Mouse (Mus musculus): ENCODE measurements around the gene Timm8a1. TPM values are rescaled to one million over a fixed set of nuclear protein-coding genes. Genes with fewer than 3 reads are reported as not detected.

The Timm8a1 gene
- polyA plus RNA-seq (2014; fragmentation: Nextera tagmentation; extraction: Ambion mirVana): 79.3 and 82.1 TPM in 2 replicates

DNA sequence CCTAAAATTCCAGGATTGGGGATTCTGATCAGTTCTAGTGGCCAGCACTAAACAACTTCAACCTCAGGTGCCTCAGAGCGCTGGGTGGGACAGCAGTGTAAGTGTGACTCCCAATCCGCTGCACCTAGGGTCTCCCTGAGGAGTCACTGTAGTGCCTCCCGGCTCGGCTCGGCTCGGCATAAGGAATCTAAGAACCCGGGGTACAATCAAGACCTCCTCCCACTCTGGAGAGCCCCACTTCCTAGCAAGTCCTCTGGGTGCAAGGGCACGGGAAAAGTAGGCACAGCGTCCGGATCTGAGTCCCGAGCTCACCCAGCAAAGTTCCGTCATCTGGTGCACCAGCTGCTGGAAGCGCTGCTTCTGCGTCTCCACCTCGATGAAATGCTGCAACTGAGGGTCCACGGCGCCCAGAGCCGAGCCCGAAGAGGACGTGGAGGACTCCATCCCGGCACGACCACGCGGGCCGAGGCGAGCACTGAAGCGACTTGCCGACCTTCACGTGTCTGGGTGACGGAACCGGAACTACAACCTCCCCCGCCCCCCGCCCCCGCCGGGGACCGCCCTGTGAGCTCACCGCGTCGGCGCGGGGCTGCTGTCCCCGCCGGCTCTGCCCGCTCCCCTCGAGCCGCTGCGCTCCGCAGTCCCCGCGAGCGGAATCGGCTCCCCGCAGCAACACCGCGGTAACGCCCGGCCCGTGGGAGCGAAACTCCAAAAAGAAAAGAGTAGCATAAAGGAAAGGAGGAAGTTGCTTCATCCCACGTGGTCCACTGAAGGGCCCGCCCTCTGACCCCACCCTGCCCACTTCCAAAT lies at the start of gene Timm8a1:
Timm8a1 (minus strand) TSS at position 721 of the 810 bp plus-strand sequence.
- Histone ChIP-seq H3K27ac (ENCODE audit: low read depth, low read length) (peak within 1 kb of the TSS; percentile 78; the same call in 1 of the 2 replicates), H3K27me3 (ENCODE audit: control insufficient read depth, insufficient read depth, low read length) (no peaks in the 10 kb centered on the region), H3K4me2 (peak within 1 kb of the TSS; percentile 59), H3K9ac (ENCODE audit: low read depth, low read length) (peak within 1 kb of the TSS; percentile 75), H3K9me3 (replicated peaks; ENCODE audit: control insufficient read depth, low read length) (no peaks in the 10 kb centered on the region), H3K4me1 (ENCODE audit: control insufficient read depth, insufficient read depth, low read length) (no peaks in the 10 kb centered on the region), H3K36me3 (ENCODE audit: control insufficient read depth, insufficient read depth, low read length) (no peaks in the 10 kb centered on the region), H3K4me3 (ENCODE audit: low read depth, low read length) (peak within 1 kb of the TSS; percentile 61)
- 8% methylated on average over 34 of the region's 61 CpGs for WGBS (ENCODE audit: insufficient replicate concordance)
- peak; percentile 90 for ATAC-seq (replicated peaks; ENCODE audit: insufficient number of reproducible peaks, low FRiP score, low TSS enrichment)

DNA sequence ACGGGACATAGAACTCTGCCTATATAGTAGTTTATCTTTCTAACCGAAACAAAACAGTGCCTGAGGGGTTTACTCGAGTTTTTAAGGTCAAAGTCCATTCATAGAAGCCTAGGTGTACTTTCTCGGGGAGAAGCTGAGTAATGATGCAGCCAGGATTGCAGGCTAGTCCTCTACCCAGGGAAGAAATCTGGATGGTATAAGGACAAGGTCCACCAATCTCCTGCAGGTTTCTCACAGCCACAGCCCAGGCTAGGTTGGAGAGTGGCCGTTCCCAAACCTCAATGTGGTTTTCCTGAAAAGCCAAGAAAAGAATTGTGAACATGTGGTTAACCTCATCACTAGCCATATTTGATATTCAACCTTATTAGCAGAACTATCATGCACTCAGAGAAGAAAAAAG lies 48.2 kb upstream of the Timm8a1 start:
- no peak for ATAC-seq (replicated peaks; ENCODE audit: insufficient number of reproducible peaks, low FRiP score, low TSS enrichment)

DNA sequence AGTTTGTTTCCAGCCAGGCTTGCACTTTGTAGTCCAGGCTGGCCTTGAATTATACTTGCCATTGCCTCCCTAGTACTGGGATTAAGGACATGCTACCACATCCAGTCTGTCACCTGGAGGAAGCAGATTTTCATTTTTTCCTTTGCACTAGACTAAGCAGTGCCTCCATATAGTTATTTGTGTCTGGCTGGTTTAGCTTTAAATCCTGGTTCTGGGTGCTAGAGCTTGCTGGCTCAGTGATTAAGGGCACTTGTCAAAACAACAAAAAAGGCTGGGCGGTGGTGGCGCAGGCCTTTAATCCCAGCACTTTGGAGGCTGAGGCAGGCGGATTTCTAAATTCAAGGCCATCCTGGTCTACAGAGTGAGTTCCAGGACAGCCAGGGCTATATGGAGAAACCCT lies 47.3 kb upstream of the Timm8a1 start:
- Histone ChIP-seq H3K27ac (ENCODE audit: low read depth, low read length) (no peak overlapping the region), H3K4me2 (no peak overlapping the region), H3K36me3 (ENCODE audit: control insufficient read depth, insufficient read depth, low read length) (peaks cover 4% of the 10 kb centered on the region; the same call in 1 of the 2 replicates), H3K9me3 (replicated peaks; ENCODE audit: control insufficient read depth, low read length) (no peaks in the 10 kb centered on the region), H3K4me3 (ENCODE audit: low read depth, low read length) (no peak overlapping the region), H3K27me3 (ENCODE audit: control insufficient read depth, insufficient read depth, low read length) (no peaks in the 10 kb centered on the region), H3K9ac (ENCODE audit: low read depth, low read length) (no peak overlapping the region), H3K4me1 (ENCODE audit: control insufficient read depth, insufficient read depth, low read length) (no peaks in the 10 kb centered on the region)
- WGBS (ENCODE audit: insufficient replicate concordance): 80% methylated on average over 3 of the region's 3 CpGs
- no peak for ATAC-seq (replicated peaks; ENCODE audit: insufficient number of reproducible peaks, low FRiP score, low TSS enrichment)

More for the DNA sequence above, 48.2 kb upstream of the Timm8a1 start:
- Histone ChIP-seq H3K9ac (ENCODE audit: low read depth, low read length) (no peak overlapping the region), H3K4me1 (ENCODE audit: control insufficient read depth, insufficient read depth, low read length) (no peaks in the 10 kb centered on the region), H3K27ac (ENCODE audit: low read depth, low read length) (no peak overlapping the region), H3K9me3 (replicated peaks; ENCODE audit: control insufficient read depth, low read length) (no peaks in the 10 kb centered on the region), H3K4me2 (no peak overlapping the region), H3K36me3 (ENCODE audit: control insufficient read depth, insufficient read depth, low read length) (peaks cover 4% of the 10 kb centered on the region; the same call in 1 of the 2 replicates), H3K4me3 (ENCODE audit: low read depth, low read length) (no peak overlapping the region), H3K27me3 (ENCODE audit: control insufficient read depth, insufficient read depth, low read length) (no peaks in the 10 kb centered on the region)
- 56% methylated on average over 5 of the region's 5 CpGs for WGBS (ENCODE audit: insufficient replicate concordance)

DNA sequence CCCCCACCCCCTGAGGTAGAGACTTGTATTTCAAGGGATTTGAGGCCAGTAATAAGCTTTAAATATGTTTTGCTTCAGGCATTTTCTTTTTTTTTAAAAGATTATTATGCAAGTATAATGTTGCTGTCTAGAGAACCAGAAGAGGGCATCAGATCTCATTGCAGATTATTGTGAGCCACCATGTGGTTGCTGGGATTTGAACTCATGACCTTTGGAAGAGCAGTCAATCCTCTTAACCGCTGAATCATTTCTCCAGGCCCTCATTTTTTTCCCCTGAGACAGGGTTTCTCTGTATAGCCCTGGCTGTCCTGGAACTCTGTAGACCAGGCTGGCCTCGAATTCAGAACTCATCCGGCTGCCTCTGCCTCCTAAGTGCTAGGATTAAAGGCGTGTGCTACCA lies 46.6 kb upstream of the Timm8a1 start:
- peaks cover 4% of the 10 kb centered on the region; the same call in 1 of the 2 replicates for H3K36me3 ChIP-seq (ENCODE audit: control insufficient read depth, insufficient read depth, low read length)
- WGBS (ENCODE audit: insufficient replicate concordance): 83% methylated on average over 4 of the region's 4 CpGs
- H3K9me3 ChIP-seq (replicated peaks; ENCODE audit: control insufficient read depth, low read length): no peaks in the 10 kb centered on the region
- no peaks in the 10 kb centered on the region for H3K27me3 ChIP-seq (ENCODE audit: control insufficient read depth, insufficient read depth, low read length)
- H3K4me2 ChIP-seq: no peak overlapping the region
- no peaks in the 10 kb centered on the region for H3K4me1 ChIP-seq (ENCODE audit: control insufficient read depth, insufficient read depth, low read length)
- no peak for ATAC-seq (replicated peaks; ENCODE audit: insufficient number of reproducible peaks, low FRiP score, low TSS enrichment)
- no peak overlapping the region for H3K27ac ChIP-seq (ENCODE audit: low read depth, low read length)
- H3K4me3 ChIP-seq (ENCODE audit: low read depth, low read length): no peak overlapping the region
- H3K9ac ChIP-seq (ENCODE audit: low read depth, low read length): no peak overlapping the region

DNA sequence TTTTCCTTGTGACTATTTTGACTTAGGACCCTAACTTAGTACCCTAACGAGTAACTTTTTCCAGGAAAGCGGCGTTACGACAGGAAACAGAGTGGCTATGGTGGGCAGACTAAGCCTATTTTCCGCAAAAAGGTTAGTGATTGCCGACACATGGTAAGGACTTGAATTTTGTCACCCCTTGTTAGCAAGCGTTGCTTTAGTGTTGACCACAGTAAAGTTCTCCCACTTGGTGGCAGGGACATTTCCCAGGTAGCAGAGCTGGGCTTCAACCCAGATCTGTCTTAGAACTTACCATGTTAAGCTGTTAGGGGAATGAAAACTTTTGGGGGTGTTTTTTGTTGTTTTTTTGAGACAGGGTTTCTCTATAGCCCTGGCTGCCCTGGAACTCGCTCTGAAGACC lies 44.8 kb upstream of the Timm8a1 start:
- H3K27me3 ChIP-seq (ENCODE audit: control insufficient read depth, insufficient read depth, low read length): no peaks in the 10 kb centered on the region
- H3K4me3 ChIP-seq (ENCODE audit: low read depth, low read length): peak overlapping the region; percentile 59
- H3K36me3 ChIP-seq (ENCODE audit: control insufficient read depth, insufficient read depth, low read length): peaks cover 4% of the 10 kb centered on the region; the same call in 1 of the 2 replicates
- H3K9me3 ChIP-seq (replicated peaks; ENCODE audit: control insufficient read depth, low read length): no peaks in the 10 kb centered on the region
- peak overlapping the region; percentile 82 for H3K9ac ChIP-seq (ENCODE audit: low read depth, low read length)
- peak overlapping the region; percentile 66 for H3K4me2 ChIP-seq
- no peak overlapping the region for H3K27ac ChIP-seq (ENCODE audit: low read depth, low read length)
- WGBS (ENCODE audit: insufficient replicate concordance): 37% methylated on average over 8 of the region's 8 CpGs
- no peak for ATAC-seq (replicated peaks; ENCODE audit: insufficient number of reproducible peaks, low FRiP score, low TSS enrichment)
- no peaks in the 10 kb centered on the region for H3K4me1 ChIP-seq (ENCODE audit: control insufficient read depth, insufficient read depth, low read length)

DNA sequence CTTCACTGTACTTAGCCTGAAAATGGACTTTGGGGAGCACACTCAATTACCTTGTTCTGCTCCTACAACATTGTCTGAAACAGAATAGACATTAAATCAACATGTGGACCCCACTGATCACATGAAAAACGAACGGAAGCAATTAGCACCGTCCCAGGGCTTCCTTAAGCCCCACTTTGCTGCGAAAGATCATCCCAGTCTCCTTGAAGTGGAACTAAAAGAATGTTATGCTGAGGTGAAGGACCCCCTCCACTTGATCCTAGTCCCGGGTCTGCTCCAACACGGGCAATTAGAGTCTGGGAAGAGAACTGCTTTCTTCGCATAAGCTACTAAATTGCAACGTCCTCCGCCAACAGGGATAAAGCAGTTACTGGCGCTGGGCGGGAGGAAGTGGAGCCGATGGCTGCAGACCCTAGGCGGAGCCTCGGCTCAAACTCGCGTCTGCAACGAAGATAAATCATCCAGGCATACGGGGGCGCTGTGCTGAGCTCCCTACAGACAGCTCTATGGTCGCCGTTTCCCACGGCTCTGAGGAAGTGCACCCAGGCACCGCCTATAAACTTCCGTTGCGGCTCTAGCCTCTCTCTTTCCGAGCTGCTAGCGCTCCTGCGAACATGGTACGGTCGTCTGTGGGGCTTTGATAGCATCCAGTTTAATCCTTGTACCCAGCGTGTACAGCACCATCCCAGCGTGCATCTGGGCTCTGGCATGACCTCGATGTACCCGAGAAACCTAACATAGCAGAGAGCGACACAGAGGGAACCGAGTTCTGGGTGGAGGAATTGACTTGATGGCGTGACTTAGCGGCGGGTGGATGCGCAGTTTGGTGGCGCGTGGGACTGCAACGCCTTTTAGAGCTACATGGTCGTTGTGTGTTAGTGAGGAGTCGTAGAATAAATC lies 43.7 kb upstream of the Timm8a1 start, which contains the start of gene Rpl36a:
Rpl36a (plus strand) TSS at position 552 of the 900 bp plus-strand sequence.
- peak within 1 kb of the TSS; percentile 84 for H3K27ac ChIP-seq (ENCODE audit: low read depth, low read length)
- H3K9me3 ChIP-seq (replicated peaks; ENCODE audit: control insufficient read depth, low read length): no peaks in the 10 kb centered on the region
- no peaks in the 10 kb centered on the region for H3K4me1 ChIP-seq (ENCODE audit: control insufficient read depth, insufficient read depth, low read length)
- H3K4me2 ChIP-seq: peak within 1 kb of the TSS; percentile 66
- WGBS (ENCODE audit: insufficient replicate concordance): 18% methylated on average over 45 of the region's 45 CpGs
- peak within 1 kb of the TSS; percentile 59 for H3K4me3 ChIP-seq (ENCODE audit: low read depth, low read length)
- peaks cover 4% of the 10 kb centered on the region; the same call in 1 of the 2 replicates for H3K36me3 ChIP-seq (ENCODE audit: control insufficient read depth, insufficient read depth, low read length)
- ATAC-seq (replicated peaks; ENCODE audit: insufficient number of reproducible peaks, low FRiP score, low TSS enrichment): peak; percentile 94
- H3K9ac ChIP-seq (ENCODE audit: low read depth, low read length): peak within 1 kb of the TSS; percentile 82
- H3K27me3 ChIP-seq (ENCODE audit: control insufficient read depth, insufficient read depth, low read length): no peaks in the 10 kb centered on the region

DNA sequence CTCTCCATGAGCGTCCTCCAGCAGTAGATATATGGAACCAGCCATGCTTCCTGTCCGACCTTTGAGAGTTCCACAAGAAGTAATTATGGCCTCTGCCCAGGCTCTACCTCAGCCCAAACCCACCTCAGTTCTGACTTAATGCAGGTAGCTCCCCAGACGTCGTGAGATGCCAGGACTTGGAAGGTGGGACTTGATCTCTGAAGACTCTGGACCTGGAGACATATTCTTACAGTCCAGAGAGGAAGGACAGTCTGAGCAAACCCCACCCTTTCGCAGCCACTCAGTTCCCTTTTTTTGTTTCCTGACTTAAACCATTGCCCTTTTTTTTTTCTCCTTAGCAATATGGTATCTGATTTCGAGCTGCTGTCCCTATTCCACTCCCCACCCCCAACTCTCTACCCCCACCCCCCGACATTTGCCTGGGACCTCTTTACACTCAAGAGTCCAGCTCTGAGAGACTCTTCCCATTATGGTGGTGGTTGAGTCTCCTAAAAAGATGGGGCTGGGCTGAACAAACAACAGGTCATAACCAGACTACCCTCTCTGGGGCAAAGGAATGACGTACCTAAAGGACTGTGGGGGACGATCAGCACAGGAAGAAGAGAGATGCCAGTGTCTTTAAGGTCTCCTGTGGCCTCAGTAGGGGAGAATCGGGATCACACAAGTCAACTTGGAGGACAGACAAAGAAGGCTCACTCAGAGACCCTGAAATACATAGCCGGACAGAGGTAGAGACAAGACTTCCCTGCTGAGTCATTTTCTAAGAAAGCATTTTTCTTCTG lies 41.4 kb upstream of the Timm8a1 start, which contains the start of gene Btk:
Btk (minus strand) TSS at position 683 of the 782 bp plus-strand sequence.
- Histone ChIP-seq H3K9me3 (replicated peaks; ENCODE audit: control insufficient read depth, low read length) (no peaks in the 10 kb centered on the region), H3K27ac (ENCODE audit: low read depth, low read length) (no peak within 1 kb of the TSS), H3K4me1 (ENCODE audit: control insufficient read depth, insufficient read depth, low read length) (no peaks in the 10 kb centered on the region), H3K9ac (ENCODE audit: low read depth, low read length) (no peak within 1 kb of the TSS), H3K4me2 (no peak within 1 kb of the TSS), H3K4me3 (ENCODE audit: low read depth, low read length) (no peak within 1 kb of the TSS), H3K27me3 (ENCODE audit: control insufficient read depth, insufficient read depth, low read length) (no peaks in the 10 kb centered on the region), H3K36me3 (ENCODE audit: control insufficient read depth, insufficient read depth, low read length) (no peaks in the 10 kb centered on the region)
- WGBS (ENCODE audit: insufficient replicate concordance): 77% methylated on average over 11 of the region's 11 CpGs
- no peak for ATAC-seq (replicated peaks; ENCODE audit: insufficient number of reproducible peaks, low FRiP score, low TSS enrichment)

DNA sequence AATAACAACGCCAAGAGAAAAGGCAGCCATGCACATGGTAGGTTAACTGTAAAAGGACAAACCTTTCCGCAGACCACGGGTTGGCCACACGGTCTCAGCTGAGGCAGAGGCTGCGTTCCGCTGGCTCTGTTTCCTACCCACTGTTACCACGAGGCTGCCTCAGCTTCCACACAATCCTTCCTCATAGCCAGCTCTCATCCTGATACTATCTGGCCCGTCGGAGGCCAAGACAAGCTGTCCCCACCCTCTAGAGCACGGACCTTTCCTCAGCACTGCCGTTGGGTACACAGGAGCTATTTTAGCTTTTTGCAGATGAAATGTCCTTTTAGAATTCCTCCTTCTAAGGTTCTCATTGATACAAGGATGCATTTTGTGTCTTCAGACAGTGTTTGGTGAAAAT lies 40.6 kb upstream of the Timm8a1 start:
- Histone ChIP-seq H3K4me3 (ENCODE audit: low read depth, low read length) (no peak overlapping the region), H3K9ac (ENCODE audit: low read depth, low read length) (no peak overlapping the region), H3K4me1 (ENCODE audit: control insufficient read depth, insufficient read depth, low read length) (no peaks in the 10 kb centered on the region), H3K9me3 (replicated peaks; ENCODE audit: control insufficient read depth, low read length) (no peaks in the 10 kb centered on the region), H3K4me2 (no peak overlapping the region), H3K27ac (ENCODE audit: low read depth, low read length) (no peak overlapping the region), H3K36me3 (ENCODE audit: control insufficient read depth, insufficient read depth, low read length) (no peaks in the 10 kb centered on the region), H3K27me3 (ENCODE audit: control insufficient read depth, insufficient read depth, low read length) (no peaks in the 10 kb centered on the region)
- 68% methylated on average over 11 of the region's 11 CpGs for WGBS (ENCODE audit: insufficient replicate concordance)
- no peak for ATAC-seq (replicated peaks; ENCODE audit: insufficient number of reproducible peaks, low FRiP score, low TSS enrichment)

All from heart, embryonic 11.5 days (tissue).